Mouse (Mus musculus): ENCODE data around the gene Armh3. TPM values are rescaled to one million over a fixed set of nuclear protein-coding genes. Genes with fewer than 3 reads are reported as not detected.

Gene Armh3
- polyA plus RNA-seq, 1 experiment from 2014 or later: 19.3 TPM

DNA sequence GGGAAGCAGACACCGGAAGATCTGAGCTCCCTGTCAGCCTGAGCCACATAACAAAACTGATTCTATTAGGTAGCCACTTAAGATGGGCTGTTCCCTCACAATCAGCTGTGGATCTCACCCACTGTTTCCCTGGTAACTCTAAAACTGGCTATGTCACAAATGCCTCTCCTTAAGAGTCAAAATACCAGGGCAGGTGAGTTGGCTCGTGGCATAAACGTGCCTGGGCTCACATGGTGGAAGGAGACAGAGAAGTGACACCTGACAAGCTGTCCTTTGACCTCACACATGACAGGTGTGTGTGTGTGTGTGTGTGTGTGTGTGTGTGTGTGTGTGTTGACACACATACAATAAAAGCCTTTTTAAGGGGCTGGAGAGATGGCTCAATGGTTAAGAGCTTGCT, 210.8 kb downstream of the Armh3 start:
- Histone ChIP-seq H3K27ac (no peak overlapping the region), H3K27me3 (no peaks in the 10 kb centered on the region), H3K9ac (no peak overlapping the region), H3K36me3 (replicated peaks) (no peaks in the 10 kb centered on the region), H3K4me3 (replicated peaks) (no peak overlapping the region), H3K4me1 (peaks cover 6% of the 10 kb centered on the region), H3K4me2 (no peak overlapping the region), H3K9me3 (no peaks in the 10 kb centered on the region)
- ATAC-seq (ENCODE audit: low FRiP score): no peak
- 77% methylated on average over 3 of the region's 3 CpGs for WGBS

DNA sequence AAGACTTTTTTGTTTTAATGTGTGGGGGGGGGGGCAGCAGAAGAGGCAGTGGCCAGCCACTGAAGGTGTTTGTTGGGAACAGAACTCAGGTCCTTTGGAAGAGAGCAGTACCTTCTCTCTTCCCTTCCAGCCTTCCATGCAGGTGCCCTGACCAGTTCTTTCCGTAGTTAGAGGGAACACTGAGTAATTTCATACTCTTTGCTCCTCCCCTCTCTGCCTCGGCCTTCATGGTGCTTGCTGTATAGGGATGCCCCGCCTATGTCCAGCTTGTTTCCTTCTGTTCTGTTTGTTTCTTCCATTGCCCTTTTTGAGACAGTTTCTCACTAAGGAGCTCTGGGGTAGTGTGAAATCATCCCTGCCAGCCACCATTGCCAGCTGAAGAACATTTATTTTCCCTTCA, 212.8 kb downstream of the Armh3 start:
- Histone ChIP-seq H3K4me1 (peaks cover 23% of the 10 kb centered on the region), H3K36me3 (replicated peaks) (peaks cover 6% of the 10 kb centered on the region), H3K9me3 (no peaks in the 10 kb centered on the region), H3K4me3 (replicated peaks) (no peak overlapping the region), H3K4me2 (no peak overlapping the region), H3K27ac (no peak overlapping the region), H3K9ac (no peak overlapping the region), H3K27me3 (no peaks in the 10 kb centered on the region)
- WGBS: 68% methylated on average over 3 of the region's 3 CpGs
- ATAC-seq (ENCODE audit: low FRiP score): no peak

DNA sequence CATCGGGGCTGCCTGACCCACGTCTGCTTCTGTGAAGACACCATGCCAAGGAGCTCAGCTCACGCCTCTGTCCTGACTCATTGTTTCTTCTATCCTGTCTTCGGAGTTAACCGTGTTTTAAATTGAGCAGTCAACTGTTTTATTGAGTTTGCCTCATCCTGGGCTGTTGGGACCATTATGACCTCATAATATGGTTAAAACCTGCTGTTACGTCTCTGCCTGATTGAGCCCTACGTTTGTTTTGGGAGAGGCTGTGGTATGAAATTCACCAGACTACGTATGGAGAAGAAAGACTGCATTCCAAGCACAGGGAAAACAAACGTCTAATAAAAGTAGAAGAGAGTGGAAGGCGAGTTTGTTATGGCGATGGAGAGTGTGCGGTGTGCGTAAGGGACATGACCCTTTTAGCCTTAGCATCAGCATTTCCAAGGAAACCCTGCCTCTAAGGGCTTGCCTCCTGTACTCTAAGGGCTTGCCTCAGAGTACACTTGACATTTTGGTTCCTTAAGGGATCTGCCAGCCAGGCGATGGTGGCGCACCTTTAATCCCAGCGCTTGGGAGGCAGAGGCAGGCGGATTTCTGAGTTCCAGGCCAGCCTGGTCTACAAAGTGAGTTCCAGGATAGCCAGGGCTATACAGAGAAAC, 214.2 kb downstream of the Armh3 start:
- ATAC-seq (ENCODE audit: low FRiP score): no peak
- WGBS: 38% methylated on average over 17 of the region's 17 CpGs
- peak overlapping the region; percentile 100 for H3K4me3 ChIP-seq (replicated peaks)
- H3K36me3 ChIP-seq (replicated peaks): peaks cover 21% of the 10 kb centered on the region
- H3K27me3 ChIP-seq: no peaks in the 10 kb centered on the region
- H3K4me1 ChIP-seq: peaks cover 31% of the 10 kb centered on the region
- no peaks in the 10 kb centered on the region for H3K9me3 ChIP-seq
- H3K4me2 ChIP-seq: peak overlapping the region; percentile 53
- H3K9ac ChIP-seq: peak overlapping the region; percentile 47; the same call in 1 of the 2 replicates
- H3K27ac ChIP-seq: peak overlapping the region; percentile 54; the same call in 1 of the 2 replicates

DNA sequence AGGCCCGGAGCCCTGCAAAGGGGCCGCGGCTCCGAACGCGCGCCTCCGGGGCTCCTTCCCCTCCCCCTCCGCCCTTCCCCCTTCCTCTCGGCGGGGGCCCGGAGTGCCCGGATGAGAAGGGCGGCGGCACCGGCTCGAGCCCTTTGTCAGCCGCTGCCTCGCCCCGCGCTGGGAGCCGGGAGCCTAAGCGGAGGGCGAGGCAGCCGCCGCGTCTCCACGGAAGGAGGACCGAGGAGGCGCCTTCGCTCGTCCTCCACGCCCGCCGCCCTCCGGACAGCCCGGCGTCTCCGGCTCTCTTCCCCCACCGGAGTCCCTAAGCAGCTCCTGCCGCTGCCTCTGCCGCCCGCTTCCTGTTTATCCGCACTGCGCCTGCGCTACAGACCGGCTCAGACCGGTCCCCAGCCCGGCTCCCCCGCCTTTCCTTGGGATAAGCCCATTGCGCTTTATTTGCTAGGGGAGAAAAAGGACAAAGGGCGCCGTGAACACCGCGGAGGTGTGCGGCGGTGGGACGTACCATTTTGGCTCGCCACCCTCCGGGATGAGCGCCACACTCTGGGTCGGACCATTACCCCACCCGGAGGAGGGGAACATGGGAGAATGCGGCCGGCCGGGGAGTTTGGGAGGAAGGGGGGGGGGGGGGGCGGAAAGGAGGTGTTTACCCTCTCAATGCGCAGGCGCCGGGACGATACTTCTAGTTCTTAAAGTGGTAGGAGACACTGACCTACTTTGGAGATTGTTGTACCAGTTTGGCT, 214.9 kb downstream of the Armh3 start, which contains the start of gene Mgea5:
Mgea5 (minus strand) TSS at position 657 of the 752 bp plus-strand sequence.
- Histone ChIP-seq H3K27ac (peak within 1 kb of the TSS; percentile 98), H3K9me3 (no peaks in the 10 kb centered on the region), H3K27me3 (no peaks in the 10 kb centered on the region), H3K4me3 (replicated peaks) (peak within 1 kb of the TSS; percentile 100), H3K36me3 (replicated peaks) (peaks cover 27% of the 10 kb centered on the region), H3K4me2 (peak within 1 kb of the TSS; percentile 65), H3K9ac (peak within 1 kb of the TSS; percentile 99), H3K4me1 (peaks cover 31% of the 10 kb centered on the region)
- ATAC-seq (ENCODE audit: low FRiP score): peak; percentile 97
- under 1% methylated on average over 64 of the region's 71 CpGs for WGBS

DNA sequence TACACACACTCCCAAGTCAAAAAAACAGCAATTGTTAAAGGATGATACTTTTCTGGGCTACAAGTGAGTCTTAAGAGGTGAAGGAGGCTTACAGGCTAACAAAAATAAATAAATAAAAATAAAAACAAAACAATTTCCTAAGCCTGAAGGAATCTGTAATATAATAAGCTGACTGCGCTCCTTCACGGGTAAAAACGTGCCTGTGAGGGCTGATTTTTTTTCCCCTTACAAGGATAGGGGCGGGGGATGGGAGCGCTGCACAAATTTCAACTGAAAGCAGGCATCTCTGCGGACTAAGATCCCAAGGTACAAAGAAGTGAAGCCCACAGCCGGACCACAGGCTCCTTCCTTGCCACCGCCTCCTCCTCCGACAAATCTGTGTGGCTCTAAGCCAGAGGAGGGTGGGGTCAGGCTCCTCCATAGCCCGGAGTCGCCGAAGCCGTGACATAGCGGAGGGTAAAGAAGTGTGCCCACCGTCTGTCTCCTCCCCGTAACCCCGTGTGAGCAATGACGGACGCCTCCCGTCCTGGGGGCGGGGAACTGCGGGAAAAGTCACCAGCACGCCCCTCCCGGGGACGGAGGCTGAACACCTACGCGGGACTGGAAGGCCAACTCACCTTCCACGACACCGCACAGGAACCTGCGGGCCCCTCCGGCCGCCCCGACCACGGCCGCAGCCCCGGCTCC, 215.8 kb downstream of the Armh3 start:
- Histone ChIP-seq H3K9ac (peak overlapping the region; percentile 99), H3K36me3 (replicated peaks) (peaks cover 36% of the 10 kb centered on the region), H3K27ac (peak overlapping the region; percentile 98), H3K9me3 (no peaks in the 10 kb centered on the region), H3K4me2 (peak overlapping the region; percentile 65), H3K4me3 (replicated peaks) (peak overlapping the region; percentile 100), H3K27me3 (no peaks in the 10 kb centered on the region), H3K4me1 (peaks cover 31% of the 10 kb centered on the region)
- ATAC-seq (ENCODE audit: low FRiP score): peak; percentile 31; the same call in 1 of the 2 replicates
- WGBS: under 1% methylated on average over 36 of the region's 36 CpGs

DNA sequence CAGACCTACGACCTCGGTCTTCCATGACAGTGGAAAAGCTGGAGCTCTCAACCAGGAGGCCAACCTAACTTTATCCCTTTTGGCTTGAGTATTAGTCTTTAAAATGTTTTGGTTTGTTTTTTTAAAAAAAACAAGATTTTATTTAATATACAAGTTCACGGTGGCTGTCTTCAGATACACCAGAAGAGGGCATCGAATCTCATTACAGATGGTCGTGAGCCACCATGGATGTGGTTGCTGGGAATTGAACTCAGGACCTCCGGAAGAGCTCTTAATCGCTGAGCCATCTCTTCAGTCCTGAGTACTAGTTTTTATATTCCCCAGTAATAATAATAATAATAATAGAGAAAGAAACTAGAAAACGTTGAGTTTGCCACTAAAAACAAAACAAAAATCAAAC, 216.6 kb downstream of the Armh3 start:
- ATAC-seq (ENCODE audit: low FRiP score): no peak
- H3K27me3 ChIP-seq: no peaks in the 10 kb centered on the region
- peaks cover 43% of the 10 kb centered on the region for H3K36me3 ChIP-seq (replicated peaks)
- peaks cover 31% of the 10 kb centered on the region for H3K4me1 ChIP-seq
- H3K4me3 ChIP-seq (replicated peaks): peak overlapping the region; percentile 100
- no peak overlapping the region for H3K9ac ChIP-seq
- H3K9me3 ChIP-seq: no peaks in the 10 kb centered on the region
- H3K4me2 ChIP-seq: peak overlapping the region; percentile 65
- H3K27ac ChIP-seq: no peak overlapping the region
- 64% methylated on average over 8 of the region's 8 CpGs for WGBS

DNA sequence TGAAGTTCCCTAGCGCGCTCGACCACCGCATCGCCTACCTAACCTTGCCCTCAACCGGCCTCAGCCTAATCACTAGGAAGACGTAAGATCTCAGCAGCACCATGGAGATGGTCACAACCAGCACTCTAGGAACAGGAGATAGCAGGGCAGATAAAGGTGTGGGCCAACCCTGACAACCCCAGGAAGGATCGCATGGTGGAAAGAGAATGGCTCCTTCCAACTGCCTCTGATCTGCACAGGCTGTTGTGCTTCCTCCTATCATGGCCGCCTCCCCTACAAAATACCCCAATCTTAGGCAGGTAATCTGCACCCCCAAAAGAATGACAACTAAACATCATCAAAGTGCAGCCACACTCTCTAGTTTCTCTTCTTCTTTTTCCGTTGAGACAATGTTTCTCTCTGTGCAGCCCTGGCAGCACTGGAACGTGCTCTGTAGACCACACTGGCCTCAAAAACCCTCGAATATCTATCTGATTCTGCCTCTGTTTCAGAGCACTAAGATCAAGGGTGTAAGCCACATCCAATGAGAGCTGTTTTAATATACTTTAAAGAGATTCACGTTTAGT, 217.9 kb downstream of the Armh3 start:
- Histone ChIP-seq H3K4me1 (peaks cover 31% of the 10 kb centered on the region), H3K9ac (no peak overlapping the region; the same call in 1 of the 2 replicates), H3K36me3 (replicated peaks) (peaks cover 55% of the 10 kb centered on the region), H3K27me3 (no peaks in the 10 kb centered on the region), H3K4me2 (peak overlapping the region; percentile 65), H3K4me3 (replicated peaks) (peak overlapping the region; percentile 13), H3K9me3 (no peaks in the 10 kb centered on the region), H3K27ac (no peak overlapping the region)
- no peak for ATAC-seq (ENCODE audit: low FRiP score)
- WGBS: 93% methylated on average over 13 of the region's 13 CpGs

DNA sequence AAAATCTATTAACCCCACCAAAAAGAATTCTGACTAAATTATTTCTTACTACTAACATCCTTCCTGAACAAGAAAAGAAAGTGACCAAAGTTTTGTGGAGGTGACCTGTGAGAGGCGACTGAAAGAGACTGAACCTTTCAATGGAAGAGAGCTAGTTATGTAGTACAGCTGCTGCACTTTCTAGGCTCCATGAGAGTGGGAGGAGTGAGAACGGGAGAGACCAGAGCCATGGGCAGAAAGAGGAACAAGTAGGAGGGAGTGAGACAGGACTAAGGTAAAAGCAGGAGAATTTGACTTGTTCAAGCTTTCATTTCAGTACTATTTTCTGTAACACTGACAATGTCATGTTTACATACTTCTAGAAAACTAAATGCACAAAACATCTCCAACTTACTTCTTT, 222.8 kb downstream of the Armh3 start:
- H3K27ac ChIP-seq: no peak overlapping the region
- 82% methylated on average over 2 of the region's 2 CpGs for whole genome bisulfite sequencing
- no peak overlapping the region for H3K4me2 ChIP-seq
- H3K4me3 ChIP-seq (replicated peaks): no peak overlapping the region
- peaks cover 97% of the 10 kb centered on the region for H3K36me3 ChIP-seq (replicated peaks)
- no peaks in the 10 kb centered on the region for H3K27me3 ChIP-seq
- H3K4me1 ChIP-seq: peaks cover 8% of the 10 kb centered on the region
- no peak for ATAC-seq (ENCODE audit: low FRiP score)
- no peak overlapping the region for H3K9ac ChIP-seq
- no peaks in the 10 kb centered on the region for H3K9me3 ChIP-seq

DNA sequence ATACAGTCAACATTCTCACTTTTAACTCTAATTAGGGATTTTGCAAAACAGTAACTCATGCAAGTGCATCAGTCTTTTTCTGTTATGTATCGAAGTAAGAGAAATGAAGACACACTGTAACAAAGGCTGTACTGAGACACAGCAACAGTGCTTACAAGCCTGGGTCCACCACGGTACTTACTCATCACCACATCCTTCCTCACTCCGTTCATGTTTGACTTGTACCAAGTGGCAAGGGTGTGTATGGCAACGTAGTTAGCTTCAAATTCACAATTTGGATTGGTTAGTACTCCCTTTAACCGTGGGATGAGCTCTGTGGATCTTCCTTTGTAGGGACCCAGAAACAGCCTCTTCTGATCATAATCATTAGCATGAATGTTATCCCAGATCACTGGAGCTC, 226.8 kb downstream of the Armh3 start:
- H3K4me1 ChIP-seq: no peaks in the 10 kb centered on the region

More for the DNA sequence above, 226.8 kb downstream of the Armh3 start:
- Histone ChIP-seq H3K9me3 (no peaks in the 10 kb centered on the region), H3K36me3 (replicated peaks) (peaks cover 96% of the 10 kb centered on the region), H3K9ac (no peak overlapping the region), H3K27ac (no peak overlapping the region), H3K4me3 (replicated peaks) (no peak overlapping the region), H3K4me2 (no peak overlapping the region), H3K27me3 (no peaks in the 10 kb centered on the region)
- no peak for ATAC-seq (ENCODE audit: low FRiP score)
- 92% methylated on average over 5 of the region's 5 CpGs for WGBS

Other genes starting within 250 kb of the Armh3 start
- 9.0 and 10.7 TPM in 2 replicates for gene Npm3, start 248.9 kb downstream of the Armh3 start, polyA plus RNA-seq (2016; fragmentation: Nextera tagmentation; extraction: Ambion mirVana)
- gene Mgea5, start 214.7 kb downstream of the Armh3 start, polyA plus RNA-seq (2016; fragmentation: Nextera tagmentation; extraction: Ambion mirVana): 94.7 and 105 TPM in 2 replicates
- gene Kcnip2, start 182.4 kb downstream of the Armh3 start, polyA plus RNA-seq (2016; fragmentation: Nextera tagmentation; extraction: Ambion mirVana): 2.7 and 4.0 TPM in 2 replicates
- gene Hps6, start 5.0 kb upstream of the Armh3 start, polyA plus RNA-seq (2016; fragmentation: Nextera tagmentation; extraction: Ambion mirVana): 2.7 TPM in 2 replicates
- gene Pprc1, start 46.4 kb upstream of the Armh3 start, polyA plus RNA-seq (2016; fragmentation: Nextera tagmentation; extraction: Ambion mirVana): 37.1 and 41.7 TPM in 2 replicates
- 138 and 139 TPM in 2 replicates for gene Ldb1, start 46.7 kb upstream of the Armh3 start, polyA plus RNA-seq (2016; fragmentation: Nextera tagmentation; extraction: Ambion mirVana)
- 117 and 118 TPM in 2 replicates for gene Nolc1, start 77.4 kb upstream of the Armh3 start, polyA plus RNA-seq (2016; fragmentation: Nextera tagmentation; extraction: Ambion mirVana)
- not detected in 2 replicates for gene Elovl3, start 133.4 kb upstream of the Armh3 start, polyA plus RNA-seq (2016; fragmentation: Nextera tagmentation; extraction: Ambion mirVana)
- 0.24 TPM in 1 of 2 replicates, not detected in the other for gene Pitx3, start 149.8 kb upstream of the Armh3 start, polyA plus RNA-seq (2016; fragmentation: Nextera tagmentation; extraction: Ambion mirVana)
- gene Gbf1, start 154.0 kb upstream of the Armh3 start, polyA plus RNA-seq (2016; fragmentation: Nextera tagmentation; extraction: Ambion mirVana): 59.9 and 64.0 TPM in 2 replicates